Mouse (Mus musculus) embryonic fibroblast, embryonic 13.5 days (primary cell): ENCODE results near the gene Dnal1.

Source experiments
- CTCF ChIP-seq: IDR thresholded peaks from 2 replicates; pipeline ENCODE4 v1.5.1; 2011; ENCODE audit warnings: mild to moderate bottlenecking, control low read depth, low read length, moderate library complexity, borderline replicate concordance; ENCODE audit not compliant: insufficient read depth
- POLR2A ChIP-seq: IDR thresholded peaks from 2 replicates; pipeline ENCODE4 v1.6.1; 2011; ENCODE audit warnings: low read depth, mild to moderate bottlenecking, control low read depth, low read length, moderate library complexity

- 0 out of 2 replicates have a peak, but pooled peaks have one; percentile 3 for TF ChIP-seq POLR2A
- no peak for TF ChIP-seq CTCF
Observed at GRCm38 (mm10) chr12:84194400-84195109, 80.4 kb downstream of the Dnal1 start.
